Mouse (Mus musculus) lung, postnatal 0 days (tissue): ENCODE measurements around the gene Pi16. TPM values are rescaled to one million over a fixed set of nuclear protein-coding genes. Genes with fewer than 3 reads are reported as not detected.

Experiments used
- ATAC-seq: fragments of 200-750 bp; cut with Nextera tagmentation; 2 replicates; pipeline ENCODE4 v1.8.0; 2017; ENCODE audit warnings: moderate library complexity
- DNase-seq: peaks from one replicate; pipeline ENCODE4 v3.0.0-alpha.2; 2016; ENCODE audit warnings: low spot score
- H3K27ac ChIP-seq: fragments of 300-500 bp; sonication (generic); 2 replicates; pipeline ENCODE4 v1.5.1; 2014; ENCODE audit warnings: antibody characterized with exemption, mild to moderate bottlenecking, low read length, mixed read lengths
- H3K27me3 ChIP-seq: fragments of 300-500 bp; sonication (generic); replicated peaks from 2 replicates; pipeline ENCODE4 v1.6.1; 2014; ENCODE audit warnings: low read length, mixed read lengths; ENCODE audit not compliant: insufficient read depth
- H3K36me3 ChIP-seq: fragments of 300-500 bp; sonication (generic); 2 replicates; pipeline ENCODE4 v1.6.1; 2014; ENCODE audit warnings: low read length, mixed read lengths; ENCODE audit not compliant: insufficient read depth
- H3K4me1 ChIP-seq: fragments of 300-500 bp; sonication (generic); 2 replicates; pipeline ENCODE4 v1.6.1; 2014; ENCODE audit warnings: antibody characterized with exemption, low read depth, low read length, mixed read lengths; ENCODE audit not compliant: insufficient read depth
- H3K4me2 ChIP-seq: fragments of 300-500 bp; sonication (generic); replicated peaks from 2 replicates; pipeline ENCODE4 v1.6.1; 2014; ENCODE audit warnings: low read depth, mild to moderate bottlenecking, low read length, moderate library complexity, mixed read lengths
- H3K4me3 ChIP-seq: fragments of 300-500 bp; sonication (generic); 2 replicates; pipeline ENCODE4 v1.5.1; 2014; ENCODE audit warnings: low read depth, low read length
- H3K9ac ChIP-seq: fragments of 300-500 bp; sonication (generic); replicated peaks from 2 replicates; pipeline ENCODE4 v1.6.1; 2014; ENCODE audit warnings: low read depth, mild to moderate bottlenecking
- H3K9me3 ChIP-seq: fragments of 300-500 bp; sonication (generic); 2 replicates; pipeline ENCODE4 v1.6.1; 2016; ENCODE audit warnings: low read length, mixed read lengths
- CTCF ChIP-seq: IDR thresholded peaks from 2 replicates; pipeline ENCODE4 v1.5.1; 2016; ENCODE audit warnings: antibody characterized with exemption, mild to moderate bottlenecking
- EP300 ChIP-seq: IDR thresholded peaks from 2 replicates; pipeline ENCODE4 v1.6.1; 2016; ENCODE audit warnings: antibody characterized with exemption, mild to moderate bottlenecking, control low read depth
- WGBS: fragments of 180-500 bp; shearing (Covaris S2); extraction: QIAGEN DNeasy Blood & Tissue Kit; methylation state at CpG from one replicate; pipeline ENCODE4 v1.1.7; 2014; 5-methylcytosine and 5-hydroxymethylcytosine counted together
- polyA plus RNA-seq: library from polyadenylated mRNA; unstranded; fragments of >200 nt; fragmentation: Nextera tagmentation; extraction: Ambion mirVana; gene quantifications from 2 replicates; pipeline ENCODE4 v1.2.1, GENCODE M21; 2015

Pi16 gene
- polyA plus RNA-seq, 1 experiment from 2014 or later: 2.8 TPM

- no peak overlapping the region for H3K9ac ChIP-seq
- no peak overlapping the region for H3K4me3 ChIP-seq
- peaks cover 13% of the 10 kb centered on the region; the same call in 1 of the 2 replicates for H3K36me3 ChIP-seq
- ATAC-seq (peak; percentile 47), DNase-seq (peak; percentile 48)
- H3K9me3 ChIP-seq: no peaks in the 10 kb centered on the region
- no peak overlapping the region for H3K4me2 ChIP-seq
- no peaks in the 10 kb centered on the region for H3K27me3 ChIP-seq
- H3K4me1 ChIP-seq: no peaks in the 10 kb centered on the region
- H3K27ac ChIP-seq: no peak overlapping the region
- TF ChIP-seq EP300: no peak
- TF ChIP-seq CTCF: peak; percentile 66
- 80% methylated on average over 9 of the region's 9 CpGs for WGBS
These were observed 23.5 kb upstream of the Pi16 start for GRCm38 (mm10) chr17:29293807-29294605.

GRCm38 (mm10) chr17:29295835-29296234, 21.6 kb upstream of the Pi16 start:
- no peak for ATAC-seq
- 63% methylated on average over 5 of the region's 5 CpGs for WGBS
- H3K27ac ChIP-seq: no peak overlapping the region

GRCm38 (mm10) chr17:29297321-29297720, 20.2 kb upstream of the Pi16 start:
- Histone ChIP-seq H3K27ac (no peak overlapping the region), H3K9me3 (no peaks in the 10 kb centered on the region), H3K27me3 (no peaks in the 10 kb centered on the region), H3K4me2 (no peak overlapping the region), H3K36me3 (peaks cover 13% of the 10 kb centered on the region; the same call in 1 of the 2 replicates), H3K9ac (no peak overlapping the region), H3K4me1 (no peaks in the 10 kb centered on the region), H3K4me3 (no peak overlapping the region)
- 58% methylated on average over 10 of the region's 10 CpGs for WGBS
- DNase-seq (peak; percentile 59), ATAC-seq (peak; percentile 30)
- no peak for TF ChIP-seq EP300
- no peak for TF ChIP-seq CTCF

More at GRCm38 (mm10) chr17:29295835-29296234, 21.6 kb upstream of the Pi16 start:
- peaks cover 13% of the 10 kb centered on the region; the same call in 1 of the 2 replicates for H3K36me3 ChIP-seq
- H3K9ac ChIP-seq: no peak overlapping the region
- H3K27me3 ChIP-seq: no peaks in the 10 kb centered on the region
- H3K9me3 ChIP-seq: no peaks in the 10 kb centered on the region
- H3K4me2 ChIP-seq: no peak overlapping the region
- TF ChIP-seq EP300 (no peak), CTCF (no peak)
- no peak for DNase-seq
- H3K4me1 ChIP-seq: no peaks in the 10 kb centered on the region
- H3K4me3 ChIP-seq: no peak overlapping the region

- Histone ChIP-seq H3K27ac (no peak overlapping the region), H3K4me2 (no peak overlapping the region), H3K27me3 (no peaks in the 10 kb centered on the region), H3K9me3 (no peaks in the 10 kb centered on the region), H3K9ac (no peak overlapping the region), H3K4me1 (no peaks in the 10 kb centered on the region), H3K4me3 (no peak overlapping the region), H3K36me3 (peaks cover 13% of the 10 kb centered on the region; the same call in 1 of the 2 replicates)
- ATAC-seq (peak; percentile 60), DNase-seq (peak; percentile 27)
- peak; percentile 29 for TF ChIP-seq CTCF
- TF ChIP-seq EP300: no peak
- WGBS: 60% methylated on average over 6 of the region's 6 CpGs
These were observed 19.7 kb upstream of the Pi16 start for GRCm38 (mm10) chr17:29297813-29298212.

- TF ChIP-seq CTCF (no peak), EP300 (no peak)
- H3K36me3 ChIP-seq: peaks cover 13% of the 10 kb centered on the region; the same call in 1 of the 2 replicates
- H3K9me3 ChIP-seq: no peaks in the 10 kb centered on the region
- H3K4me3 ChIP-seq: no peak overlapping the region
- DNase-seq: no peak
- H3K4me2 ChIP-seq: no peak overlapping the region
- ATAC-seq: no peak
- H3K4me1 ChIP-seq: peaks cover 4% of the 10 kb centered on the region; the same call in 1 of the 2 replicates
- no peaks in the 10 kb centered on the region for H3K27me3 ChIP-seq
- WGBS: 80% methylated on average over 4 of the region's 4 CpGs
- H3K9ac ChIP-seq: no peak overlapping the region
- H3K27ac ChIP-seq: no peak overlapping the region
These were observed 18.2 kb upstream of the Pi16 start for GRCm38 (mm10) chr17:29299282-29299681.

- TF ChIP-seq CTCF (no peak), EP300 (no peak)
- Histone ChIP-seq H3K4me2 (no peak overlapping the region), H3K36me3 (peaks cover 9% of the 10 kb centered on the region; the same call in 1 of the 2 replicates), H3K4me3 (no peak overlapping the region), H3K9me3 (no peaks in the 10 kb centered on the region), H3K27me3 (no peaks in the 10 kb centered on the region), H3K9ac (no peak overlapping the region), H3K4me1 (peaks cover 16% of the 10 kb centered on the region), H3K27ac (no peak overlapping the region)
- DNase-seq (no peak), ATAC-seq (no peak)
- WGBS: 69% methylated on average over 7 of the region's 7 CpGs
These were observed 16.6 kb upstream of the Pi16 start for GRCm38 (mm10) chr17:29300926-29301325.
